Mouse (Mus musculus) hindbrain, embryonic 10.5 days (tissue): Measurements from ENCODE around the gene Mthfd1l. TPM values are rescaled to one million over a fixed set of nuclear protein-coding genes. Genes with fewer than 3 reads are reported as not detected.
"Not testable (repeated sequence)": the region's sequence is repeated elsewhere in the genome, so short reads cannot be mapped to it uniquely, and the experiment has no call there.

ENCODE experiments used
- DNase-seq: peaks from one replicate; pipeline ENCODE4 v3.0.0-alpha.2; 2017; ENCODE audit warnings: low spot score
- H3K27ac ChIP-seq: fragments of 300-500 bp; sonication (generic); 2 replicates; pipeline ENCODE4 v1.5.1; 2016; ENCODE audit warnings: mild to moderate bottlenecking, moderate library complexity
- H3K27me3 ChIP-seq: fragments of 300-500 bp; sonication (generic); 2 replicates; pipeline ENCODE4 v1.6.1; 2016; ENCODE audit warnings: mild to moderate bottlenecking; ENCODE audit not compliant: poor library complexity, insufficient read depth, severe bottlenecking
- H3K36me3 ChIP-seq: fragments of 300-500 bp; sonication (generic); 2 replicates; pipeline ENCODE4 v1.6.1; 2016; ENCODE audit warnings: mild to moderate bottlenecking, moderate library complexity
- H3K4me1 ChIP-seq: fragments of 300-500 bp; sonication (generic); replicated peaks from 2 replicates; pipeline ENCODE4 v1.6.1; 2016; ENCODE audit warnings: mild to moderate bottlenecking
- H3K4me3 ChIP-seq: fragments of 300-500 bp; sonication (generic); 2 replicates; pipeline ENCODE4 v1.5.1; 2016; ENCODE audit warnings: mild to moderate bottlenecking, moderate library complexity
- H3K9me3 ChIP-seq: fragments of 300-500 bp; sonication (generic); 2 replicates; pipeline ENCODE4 v1.6.1; 2016; ENCODE audit warnings: mild to moderate bottlenecking, moderate library complexity
- WGBS: fragments of 180-500 bp; shearing (Covaris S2); methylation state at CpG from one replicate; pipeline ENCODE4 v1.1.7; 2016; 5-methylcytosine and 5-hydroxymethylcytosine counted together
- polyA plus RNA-seq: library from polyadenylated mRNA; unstranded; fragments of >200 nt; fragmentation: Nextera tagmentation; extraction: Ambion mirVana; gene quantifications from 2 replicates; pipeline ENCODE4 v1.2.1, GENCODE M21; 2016

The Mthfd1l gene
- polyA plus RNA-seq, 1 experiment from 2014 or later = 14.0 TPM

DNA sequence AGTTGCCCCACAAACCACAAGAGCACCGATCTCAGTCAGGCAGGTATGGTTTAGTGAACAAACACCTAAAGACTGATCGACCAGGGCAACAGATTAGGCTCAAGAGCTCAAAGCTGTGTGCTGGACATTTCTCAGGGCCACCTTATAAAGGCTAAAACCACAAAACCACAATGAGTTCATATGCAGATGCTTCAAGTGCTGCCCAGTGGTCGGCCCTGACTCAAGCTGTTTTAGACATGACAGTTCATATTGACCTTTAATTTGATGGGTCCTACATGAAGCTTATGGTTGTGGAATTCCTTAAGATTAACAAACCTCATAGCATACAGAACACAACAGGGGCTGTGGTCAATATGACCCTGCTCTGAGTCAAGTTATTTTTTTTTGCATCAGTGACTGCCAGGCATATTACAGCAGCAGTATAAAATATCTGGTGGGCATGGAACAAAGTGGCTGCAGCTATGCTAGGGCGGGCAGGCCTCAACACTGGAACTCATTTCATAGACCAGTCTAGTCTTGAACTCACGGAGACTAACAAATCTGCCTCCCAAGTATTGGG lies 227.7 kb downstream of the Mthfd1l start:
- H3K27ac ChIP-seq = no peak overlapping the region
- no peaks in the 10 kb centered on the region for H3K27me3 ChIP-seq
- 92% methylated on average over 5 of the region's 5 CpGs for WGBS
- no peaks in the 10 kb centered on the region for H3K36me3 ChIP-seq
- H3K4me1 ChIP-seq = no peaks in the 10 kb centered on the region
- H3K9me3 ChIP-seq = no peaks in the 10 kb centered on the region
- H3K4me3 ChIP-seq = no peak overlapping the region
- no peak for DNase-seq

GRCm38 (mm10) chr10:4201141-4201540 lies 228.2 kb downstream of the Mthfd1l start:
- no peak for DNase-seq
- 90% methylated on average over 4 of the region's 4 CpGs for WGBS

DNA sequence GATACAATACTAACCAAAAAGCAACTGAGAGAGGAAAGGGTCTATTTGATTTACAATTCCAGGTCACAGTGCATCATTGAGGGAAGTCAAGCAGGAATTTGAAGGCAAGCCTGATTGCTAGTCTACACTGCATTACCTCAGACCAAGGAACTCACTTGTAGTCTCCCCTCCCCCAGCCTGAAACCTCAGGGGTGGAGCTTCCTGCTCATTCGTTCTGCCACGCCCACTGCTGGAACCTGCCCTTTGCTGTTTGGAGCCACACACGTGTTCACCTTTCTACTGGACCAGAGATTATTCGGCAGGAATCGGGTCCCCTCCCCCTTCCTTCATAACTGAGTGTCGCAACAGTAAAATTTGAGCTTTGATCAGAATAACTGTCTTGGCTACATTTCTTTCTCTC lies 230.7 kb downstream of the Mthfd1l start:
- not testable (repeated sequence) for H3K4me1 ChIP-seq, H3K4me3 ChIP-seq, H3K36me3 ChIP-seq, H3K27ac ChIP-seq, DNase-seq, H3K9me3 ChIP-seq, H3K27me3 ChIP-seq
- WGBS = 62% methylated on average over 6 of the region's 6 CpGs

More at GRCm38 (mm10) chr10:4201141-4201540, 228.2 kb downstream of the Mthfd1l start:
- Histone ChIP-seq H3K4me3 (no peak overlapping the region), H3K27me3 (no peaks in the 10 kb centered on the region), H3K36me3 (no peaks in the 10 kb centered on the region), H3K9me3 (no peaks in the 10 kb centered on the region), H3K27ac (no peak overlapping the region), H3K4me1 (no peaks in the 10 kb centered on the region)

DNA sequence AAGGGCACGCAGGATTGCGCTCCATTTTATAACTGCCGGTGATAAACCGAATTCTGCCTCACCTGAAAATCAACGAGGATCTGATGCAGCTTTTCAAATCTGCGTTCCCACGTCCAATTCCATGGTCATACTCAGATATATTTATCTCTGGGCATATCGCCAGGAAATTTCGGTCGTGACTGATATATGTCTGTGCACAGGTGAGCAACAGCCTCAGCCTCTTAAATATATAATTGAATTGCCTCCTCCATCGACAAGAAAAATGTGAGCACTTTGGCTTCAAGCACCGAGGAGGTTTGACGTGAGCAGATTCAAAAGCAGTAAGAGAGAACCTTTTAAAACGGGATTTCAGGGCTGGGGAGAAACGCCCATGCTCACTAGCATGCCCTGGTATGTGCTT lies 236.1 kb downstream of the Mthfd1l start:
- Histone ChIP-seq H3K27ac (no peak overlapping the region), H3K4me3 (no peak overlapping the region), H3K4me1 (peaks cover 14% of the 10 kb centered on the region), H3K9me3 (peaks cover 6% of the 10 kb centered on the region; the same call in 1 of the 2 replicates), H3K36me3 (no peaks in the 10 kb centered on the region), H3K27me3 (0 out of 2 replicates have a peak, but pooled peaks cover 4% of the 10 kb centered on the region)
- DNase-seq = no peak
- WGBS = 94% methylated on average over 15 of the region's 15 CpGs

DNA sequence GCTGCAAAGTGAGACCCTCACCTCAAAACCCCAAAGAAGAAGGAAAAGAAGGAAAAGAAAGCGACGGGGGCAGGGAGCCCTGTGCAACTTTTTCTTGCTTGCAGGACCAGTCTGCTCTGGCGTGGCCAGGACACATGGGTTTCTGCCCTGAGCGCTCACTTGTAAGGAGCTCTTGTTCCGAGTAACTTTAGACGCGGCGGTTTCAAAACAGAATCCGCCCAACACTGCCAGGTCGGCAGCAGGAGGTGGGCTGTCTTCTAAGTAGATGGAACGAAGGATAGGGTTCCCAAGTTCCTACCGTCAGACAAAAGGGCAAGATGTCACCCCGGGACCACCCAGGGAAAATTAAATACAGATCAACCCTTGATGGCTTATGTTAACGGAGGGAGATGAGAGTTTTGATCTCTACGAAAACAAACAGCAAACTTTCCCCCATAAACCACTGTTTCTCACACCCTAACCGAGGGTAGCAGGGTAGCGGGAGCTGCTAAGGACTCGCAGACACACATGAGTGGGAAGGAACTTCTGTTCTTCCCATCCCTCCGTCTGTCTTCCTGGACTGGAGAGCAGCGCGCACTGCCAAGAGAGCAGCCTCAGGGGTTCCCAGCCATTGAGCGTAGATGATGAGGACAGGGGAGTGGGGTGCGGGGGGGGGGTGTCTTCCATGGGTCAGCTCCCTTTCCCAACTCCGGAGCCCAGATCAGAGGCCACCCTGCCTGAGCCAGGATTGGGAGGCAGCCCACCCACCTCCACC lies 237.6 kb downstream of the Mthfd1l start:
- Histone ChIP-seq H3K27me3 (0 out of 2 replicates have a peak, but pooled peaks cover 4% of the 10 kb centered on the region), H3K9me3 (peaks cover 6% of the 10 kb centered on the region; the same call in 1 of the 2 replicates), H3K36me3 (no peaks in the 10 kb centered on the region), H3K4me1 (peaks cover 14% of the 10 kb centered on the region), H3K27ac (peak overlapping the region; percentile 62; the same call in 1 of the 2 replicates), H3K4me3 (peak overlapping the region; percentile 23)
- 32% methylated on average over 24 of the region's 24 CpGs for WGBS
- peak; percentile 60 for DNase-seq

DNA sequence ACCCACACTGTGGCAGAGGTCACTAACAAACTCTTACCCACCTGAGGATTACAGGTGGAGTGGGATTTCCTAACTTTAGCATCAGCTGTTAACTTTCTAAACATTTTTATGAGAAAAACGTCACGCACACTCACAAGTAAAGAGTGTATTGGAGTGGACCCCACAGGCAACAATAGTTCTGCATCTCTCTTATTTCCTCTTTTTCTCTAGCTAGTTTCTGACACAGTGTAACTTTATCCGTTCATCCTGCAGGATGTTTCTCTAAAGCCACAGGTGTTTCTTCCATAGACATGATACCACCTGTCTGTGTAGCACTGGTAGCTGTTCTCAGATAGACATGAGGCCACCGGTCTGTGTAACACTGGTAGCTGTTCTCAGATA lies 238.1 kb downstream of the Mthfd1l start:
- H3K4me1 ChIP-seq = peaks cover 14% of the 10 kb centered on the region
- DNase-seq = no peak
- H3K27me3 ChIP-seq = 0 out of 2 replicates have a peak, but pooled peaks cover 4% of the 10 kb centered on the region
- 70% methylated on average over 4 of the region's 4 CpGs for WGBS
- H3K27ac ChIP-seq = no peak overlapping the region
- H3K4me3 ChIP-seq = no peak overlapping the region
- H3K36me3 ChIP-seq = no peaks in the 10 kb centered on the region
- peaks cover 6% of the 10 kb centered on the region; the same call in 1 of the 2 replicates for H3K9me3 ChIP-seq

Other genes with a start within 250 kb of the Mthfd1l start
- gene Plekhg1, start 232.8 kb upstream of the Mthfd1l start, polyA plus RNA-seq = 10.9 and 12.5 TPM in 2 replicates